Mouse (Mus musculus) ES-E14 (cell line): ENCODE measurements at regions not wholly inside any gene's neighbourhood (a gene's known extent, or its start where the extent isn't known, plus 50 kb on each side); places are given as distances from the start of the nearest gene placed in this dataset.
A peak's percentile ranks its signal among the peaks of the same experiment; 100 is the strongest.

Experiments
- DNase-seq: peaks from one replicate; pipeline ENCODE4 v3.0.0-alpha.2; 2013; ENCODE audit warnings: low read depth, low spot score
- H3K27ac ChIP-seq: 2 replicates; pipeline ENCODE4 v1.5.1; 2012; ENCODE audit warnings: low read depth, mild to moderate bottlenecking, low read length, moderate library complexity, mixed read lengths; ENCODE audit not compliant: poor library complexity, insufficient read depth, severe bottlenecking
- H3K36me3 ChIP-seq: 2 replicates; pipeline ENCODE4 v1.6.1; 2012; ENCODE audit warnings: mild to moderate bottlenecking, low read length, moderate library complexity, mixed read lengths; ENCODE audit not compliant: control insufficient read depth, poor library complexity, insufficient read depth, severe bottlenecking
- H3K4me1 ChIP-seq, 2 experiments: fragments of 150-350 bp in 1 of 2; sonication (generic) in 1 of 2; 2 replicates each; pipeline ENCODE4 v1.6.1; 2012; ENCODE audit warnings: low read length in 2 of 2, mild to moderate bottlenecking in 1 of 2, mixed read lengths in 1 of 2; ENCODE audit not compliant: control insufficient read depth in 2 of 2, insufficient read depth in 2 of 2, poor library complexity in 1 of 2
- H3K4me3 ChIP-seq, 2 experiments: fragments of 150-350 bp in 1 of 2; sonication (generic) in 1 of 2; 2 replicates each; pipeline ENCODE4 v1.5.1; 2012; ENCODE audit warnings: low read length in 2 of 2, low read depth in 1 of 2, mild to moderate bottlenecking in 1 of 2, mixed read lengths in 1 of 2; ENCODE audit not compliant: insufficient read depth in 1 of 2, poor library complexity in 1 of 2, severe bottlenecking in 1 of 2
- H3K9ac ChIP-seq: 2 replicates; pipeline ENCODE4 v1.6.1; 2012; ENCODE audit warnings: low read depth, mild to moderate bottlenecking, low read length, mixed read lengths; ENCODE audit not compliant: poor library complexity, insufficient read depth, severe bottlenecking
- H3K9me3 ChIP-seq: fragments of 150-350 bp; sonication (generic); 2 replicates; pipeline ENCODE4 v1.6.1; 2012; ENCODE audit warnings: low read depth, mild to moderate bottlenecking, low read length; ENCODE audit not compliant: control insufficient read depth, insufficient read depth
- CHD2 ChIP-seq: IDR thresholded peaks from 2 replicates; pipeline ENCODE4 v1.6.1; 2014; ENCODE audit warnings: mild to moderate bottlenecking, low read depth, low read length, inconsistent platforms
- HCFC1 ChIP-seq: IDR thresholded peaks from 2 replicates; pipeline ENCODE4 v1.6.1; 2012; ENCODE audit warnings: low read length, inconsistent platforms, borderline replicate concordance; ENCODE audit not compliant: insufficient read depth
- MAFK ChIP-seq: IDR thresholded peaks from 2 replicates; pipeline ENCODE4 v1.6.1; 2014; ENCODE audit warnings: mild to moderate bottlenecking, low read depth, low read length, inconsistent platforms; ENCODE audit not compliant: insufficient read depth
- ZC3H11A ChIP-seq: IDR thresholded peaks from 2 replicates; pipeline ENCODE4 v1.6.1; 2012; ENCODE audit warnings: low read depth, mild to moderate bottlenecking, inconsistent platforms, low read length, borderline replicate concordance
- ZNF384 ChIP-seq: IDR thresholded peaks from 2 replicates; pipeline ENCODE4 v1.6.1; 2012; ENCODE audit warnings: low read depth, low read length, inconsistent platforms
- in situ Hi-C, 2 experiments: fragments of 600-800 bp; cut with MboI; formaldehyde crosslinking; loops; one replicate each; pipeline ENCODE4 v1.15.1; 2025; ENCODE audit warnings: low sequenced_read_pairs in 2 of 2, inconsistent platforms in 1 of 2; ENCODE audit not compliant: unreplicated experiment in 2 of 2

- in situ Hi-C loops, result no loop called here
- no peaks in the 10 kb centered on the region for H3K9me3 ChIP-seq
- TF ChIP-seq MAFK (peak; percentile 57; the same call in 1 of the 2 replicates), ZC3H11A (no peak), CHD2 (no peak)
- no peaks in the 10 kb centered on the region for H3K36me3 ChIP-seq
- no peak for DNase-seq
- H3K4me3 ChIP-seq, result no peak overlapping the region
- peaks cover 0 to 2% of the 10 kb centered on the region in 2 experiments; a peak in 1 of 4 replicates for H3K4me1 ChIP-seq
- H3K9ac ChIP-seq, result no peak overlapping the region
- H3K27ac ChIP-seq, result no peak overlapping the region
Observed at GRCm38 (mm10) chr4:95417075-95417474, 140.2 kb upstream of the Fggy start.

GRCm38 (mm10) chr4:95426563-95426962 lies 130.7 kb upstream of the Fggy start:
- no peak overlapping the region for H3K9ac ChIP-seq
- TF ChIP-seq CHD2 (no peak), HCFC1 (no peak), MAFK (no peak), ZNF384 (no peak), ZC3H11A (no peak)
- no peaks in the 10 kb centered on the region for H3K9me3 ChIP-seq
- H3K4me1 ChIP-seq, result no peaks in the 10 kb centered on the region
- H3K27ac ChIP-seq, result no peak overlapping the region
- in situ Hi-C loops, result no loop called here
- H3K36me3 ChIP-seq, result no peaks in the 10 kb centered on the region
- no peak for DNase-seq
- no peak overlapping the region for H3K4me3 ChIP-seq

GRCm38 (mm10) chr4:95434543-95434942 lies 122.8 kb upstream of the Fggy start:
- in situ Hi-C loops, result no loop called here
- DNase-seq, result peak; percentile 25
- H3K27ac ChIP-seq, result no peak overlapping the region

GRCm38 (mm10) chr4:95435080-95435479 lies 122.2 kb upstream of the Fggy start:
- no peaks in the 10 kb centered on the region for H3K36me3 ChIP-seq
- H3K9me3 ChIP-seq, result no peaks in the 10 kb centered on the region
- H3K27ac ChIP-seq, result no peak overlapping the region
- no peak for TF ChIP-seq HCFC1
- TF ChIP-seq CHD2, result no peak
- H3K4me1 ChIP-seq, result no peaks in the 10 kb centered on the region; a peak in 1 of 4 replicates
- H3K4me3 ChIP-seq, result no peak overlapping the region
- in situ Hi-C loops, result no loop called here
- H3K9ac ChIP-seq, result no peak overlapping the region
- no peak for DNase-seq

More at GRCm38 (mm10) chr4:95434543-95434942, 122.8 kb upstream of the Fggy start:
- Histone ChIP-seq H3K36me3 (no peaks in the 10 kb centered on the region), H3K9ac (no peak overlapping the region), H3K4me1 (no peaks in the 10 kb centered on the region; a peak in 1 of 4 replicates), H3K4me3 (no peak overlapping the region), H3K9me3 (no peaks in the 10 kb centered on the region)
- TF ChIP-seq CHD2 (no peak), ZC3H11A (no peak), HCFC1 (no peak), ZNF384 (no peak), MAFK (no peak)

GRCm38 (mm10) chr4:95439834-95440233 lies 117.5 kb upstream of the Fggy start:
- no peak for TF ChIP-seq CHD2
- TF ChIP-seq MAFK, result no peak
- no peak for TF ChIP-seq HCFC1
- TF ChIP-seq ZC3H11A, result no peak
- no peak for TF ChIP-seq ZNF384
- peaks cover 2 to 3% of the 10 kb centered on the region in 2 experiments; a peak in 2 of 4 replicates for H3K4me1 ChIP-seq
- H3K36me3 ChIP-seq, result no peaks in the 10 kb centered on the region
- no peaks in the 10 kb centered on the region for H3K9me3 ChIP-seq
- H3K27ac ChIP-seq, result no peak overlapping the region
- no peak for DNase-seq
- no peak overlapping the region for H3K4me3 ChIP-seq
- no peak overlapping the region for H3K9ac ChIP-seq
- in situ Hi-C loops, result no loop called here
